Mouse (Mus musculus) embryonic facial prominence, embryonic 11.5 days (tissue): ENCODE results near the gene Gm11084. TPM values are rescaled to one million over a fixed set of nuclear protein-coding genes. Genes with fewer than 3 reads are reported as not detected.
A peak's percentile ranks its signal among the peaks of the same experiment; 100 is the strongest.

Source experiments
- ATAC-seq: fragments of 200-750 bp; cut with Nextera tagmentation; replicated peaks from 2 replicates; pipeline ENCODE4 v1.8.0; 2017; ENCODE audit warnings: low read depth; ENCODE audit not compliant: insufficient number of reproducible peaks, low FRiP score, low TSS enrichment
- DNase-seq: peaks from one replicate; pipeline ENCODE4 v3.0.0-alpha.2; 2015; ENCODE audit warnings: low spot score
- H3K27ac ChIP-seq: fragments of 300-500 bp; sonication (generic); replicated peaks from 2 replicates; pipeline ENCODE4 v1.5.1; 2014; ENCODE audit warnings: mild to moderate bottlenecking, low read depth, low read length, control low read depth
- H3K27me3 ChIP-seq: fragments of 300-500 bp; sonication (generic); 2 replicates; pipeline ENCODE4 v1.6.1; 2014; ENCODE audit warnings: mild to moderate bottlenecking, low read length, moderate library complexity, mixed read lengths; ENCODE audit not compliant: control insufficient read depth, insufficient read depth
- H3K36me3 ChIP-seq: fragments of 300-500 bp; sonication (generic); replicated peaks from 2 replicates; pipeline ENCODE4 v1.6.1; 2014; ENCODE audit warnings: low read depth, mild to moderate bottlenecking, low read length, moderate library complexity, mixed read lengths; ENCODE audit not compliant: control insufficient read depth, insufficient read depth
- H3K4me1 ChIP-seq: fragments of 300-500 bp; sonication (generic); 2 replicates; pipeline ENCODE4 v1.6.1; 2014; ENCODE audit warnings: low read length, mixed read lengths; ENCODE audit not compliant: control insufficient read depth, insufficient read depth
- H3K4me2 ChIP-seq: fragments of 300-500 bp; sonication (generic); 2 replicates; pipeline ENCODE4 v1.6.1; 2014; ENCODE audit warnings: low read depth, mild to moderate bottlenecking, control low read depth, low read length, moderate library complexity
- H3K4me3 ChIP-seq: fragments of 300-500 bp; sonication (generic); 2 replicates; pipeline ENCODE4 v1.5.1; 2014; ENCODE audit warnings: low read depth, low read length, control low read depth
- H3K9ac ChIP-seq: fragments of 300-500 bp; sonication (generic); replicated peaks from 2 replicates; pipeline ENCODE4 v1.6.1; 2014; ENCODE audit warnings: mild to moderate bottlenecking, control low read depth, low read length
- H3K9me3 ChIP-seq: fragments of 300-500 bp; sonication (generic); replicated peaks from 2 replicates; pipeline ENCODE4 v1.6.1; 2016; ENCODE audit warnings: mild to moderate bottlenecking, low read length, inconsistent platforms, mixed read lengths; ENCODE audit not compliant: control insufficient read depth
- WGBS: fragments of 180-500 bp; shearing (Covaris S2); extraction: QIAGEN DNeasy Blood & Tissue Kit; methylation state at CpG from one replicate; pipeline ENCODE4 v1.1.7; 2014; 5-methylcytosine and 5-hydroxymethylcytosine counted together
- polyA plus RNA-seq: library from polyadenylated mRNA; unstranded; fragments of >200 nt; fragmentation: Nextera tagmentation; extraction: Ambion mirVana; gene quantifications from 2 replicates; pipeline ENCODE4 v1.2.1, GENCODE M21; 2014

The Gm11084 gene
- polyA plus RNA-seq, 1 experiment from 2014 or later: not detected

DNA sequence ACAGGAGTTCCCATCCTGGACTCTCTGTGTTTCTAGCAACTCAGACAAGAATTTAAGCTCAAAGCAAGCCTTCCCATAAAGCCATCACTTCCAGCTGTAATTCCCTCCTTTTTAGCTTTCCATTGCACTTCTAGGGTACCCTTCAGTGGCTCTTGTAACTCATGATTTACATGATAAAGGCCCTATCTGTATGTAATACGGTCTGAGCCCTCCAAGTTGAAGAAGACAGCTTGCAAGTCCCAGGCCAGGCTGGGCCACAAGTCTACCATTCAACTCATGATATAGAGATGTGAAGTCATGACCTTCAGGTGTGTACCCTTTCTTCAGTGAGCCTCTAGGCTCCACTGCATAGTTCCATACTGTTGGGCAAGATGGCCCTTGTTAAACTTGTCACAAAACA lies 1.0 kb downstream of the Gm11084 start:
- Histone ChIP-seq H3K27ac (no peak overlapping the region), H3K4me1 (no peaks in the 10 kb centered on the region), H3K27me3 (no peaks in the 10 kb centered on the region), H3K9ac (no peak overlapping the region), H3K4me2 (no peak overlapping the region), H3K9me3 (no peaks in the 10 kb centered on the region; the same call in 1 of the 2 replicates), H3K4me3 (no peak overlapping the region), H3K36me3 (no peaks in the 10 kb centered on the region)
- WGBS: 64% methylated on average over 1 of the region's 1 CpGs
- no peak for ATAC-seq
- DNase-seq: no peak

DNA sequence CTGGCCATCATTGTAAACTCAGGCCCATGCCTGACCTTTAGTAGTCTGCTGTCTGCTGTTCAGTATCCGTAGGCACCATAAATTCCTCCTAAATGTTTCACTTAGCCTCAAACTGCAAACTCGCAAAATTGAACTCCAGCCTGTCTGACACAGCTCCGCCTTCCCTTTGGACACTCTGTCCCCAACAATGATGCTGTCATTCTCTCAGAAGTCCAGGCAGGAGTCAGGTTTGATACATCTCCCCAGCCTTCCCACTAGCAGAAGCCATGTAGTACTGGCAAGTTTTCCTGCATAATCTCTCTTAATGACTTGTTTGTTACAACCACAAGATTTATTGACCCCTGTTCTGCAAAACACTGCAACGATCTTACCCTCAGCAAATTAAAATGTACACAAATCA lies 1.7 kb downstream of the Gm11084 start:
- Histone ChIP-seq H3K4me2 (no peak overlapping the region), H3K9ac (no peak overlapping the region), H3K36me3 (no peaks in the 10 kb centered on the region), H3K4me3 (no peak overlapping the region), H3K27ac (no peak overlapping the region), H3K4me1 (no peaks in the 10 kb centered on the region), H3K9me3 (no peaks in the 10 kb centered on the region; the same call in 1 of the 2 replicates), H3K27me3 (no peaks in the 10 kb centered on the region)
- WGBS: 73% methylated on average over 4 of the region's 4 CpGs
- no peak for DNase-seq
- no peak for ATAC-seq

DNA sequence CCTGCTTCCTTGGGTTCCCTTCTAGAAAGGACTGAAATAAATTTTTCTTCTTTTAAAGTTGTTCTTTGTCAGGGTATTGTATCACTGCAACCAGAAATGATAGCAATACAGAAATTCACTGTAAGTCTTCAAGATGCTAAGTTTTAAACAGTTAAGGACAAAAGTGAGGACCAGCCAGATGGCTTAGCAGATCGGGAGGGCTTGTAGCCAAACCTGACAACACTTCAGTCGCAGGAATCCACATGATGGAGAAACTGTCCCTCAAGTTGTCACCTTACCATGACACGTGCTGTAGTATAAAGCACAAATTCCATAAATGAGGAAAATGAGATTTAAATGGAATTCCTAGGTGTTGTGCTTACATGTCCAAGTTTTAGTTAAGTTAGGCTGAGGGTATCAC lies 3.3 kb downstream of the Gm11084 start:
- WGBS: 92% methylated on average over 3 of the region's 3 CpGs
- H3K9me3 ChIP-seq: no peaks in the 10 kb centered on the region
- no peak overlapping the region for H3K9ac ChIP-seq
- no peak overlapping the region for H3K4me3 ChIP-seq
- H3K36me3 ChIP-seq: no peaks in the 10 kb centered on the region
- ATAC-seq (no peak), DNase-seq (no peak)
- no peaks in the 10 kb centered on the region for H3K27me3 ChIP-seq
- no peak overlapping the region for H3K27ac ChIP-seq
- no peak overlapping the region for H3K4me2 ChIP-seq
- H3K4me1 ChIP-seq: no peaks in the 10 kb centered on the region

DNA sequence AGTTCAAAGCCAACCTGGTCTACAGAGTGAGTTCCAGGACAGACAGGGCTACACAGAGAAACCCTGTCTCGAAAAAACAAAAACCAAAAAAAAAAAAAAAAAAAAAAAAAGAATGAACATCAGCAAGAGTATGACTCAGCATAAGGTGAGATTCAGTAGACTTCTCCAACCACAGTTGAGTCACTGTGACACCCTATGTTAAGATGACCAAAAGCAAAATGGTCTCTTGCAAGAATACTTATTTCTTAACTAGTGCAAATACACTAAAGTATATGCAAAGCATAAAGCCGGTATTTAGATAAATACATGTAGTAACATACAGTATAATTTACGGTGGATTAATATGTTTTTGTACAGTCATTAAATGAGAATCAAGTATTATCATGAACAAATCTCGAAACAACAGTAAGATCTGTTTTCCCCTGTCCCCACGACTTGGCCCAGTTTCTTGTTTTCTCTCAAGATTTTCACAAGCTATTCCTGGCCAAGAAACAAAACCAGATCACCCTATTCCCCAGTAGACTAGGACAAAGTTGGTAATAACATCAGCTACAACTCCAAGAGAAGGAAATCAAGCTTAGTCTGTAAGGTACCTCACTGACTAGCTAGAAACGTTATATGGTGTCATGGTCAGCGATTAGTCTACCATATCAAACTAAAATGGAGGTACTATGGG lies 4.3 kb downstream of the Gm11084 start:
- Histone ChIP-seq H3K4me1 (no peaks in the 10 kb centered on the region), H3K36me3 (no peaks in the 10 kb centered on the region), H3K27me3 (no peaks in the 10 kb centered on the region), H3K4me2 (no peak overlapping the region), H3K9ac (no peak overlapping the region), H3K4me3 (no peak overlapping the region), H3K9me3 (no peaks in the 10 kb centered on the region), H3K27ac (no peak overlapping the region)
- no peak for ATAC-seq
- WGBS: 94% methylated on average over 7 of the region's 7 CpGs
- no peak for DNase-seq

DNA sequence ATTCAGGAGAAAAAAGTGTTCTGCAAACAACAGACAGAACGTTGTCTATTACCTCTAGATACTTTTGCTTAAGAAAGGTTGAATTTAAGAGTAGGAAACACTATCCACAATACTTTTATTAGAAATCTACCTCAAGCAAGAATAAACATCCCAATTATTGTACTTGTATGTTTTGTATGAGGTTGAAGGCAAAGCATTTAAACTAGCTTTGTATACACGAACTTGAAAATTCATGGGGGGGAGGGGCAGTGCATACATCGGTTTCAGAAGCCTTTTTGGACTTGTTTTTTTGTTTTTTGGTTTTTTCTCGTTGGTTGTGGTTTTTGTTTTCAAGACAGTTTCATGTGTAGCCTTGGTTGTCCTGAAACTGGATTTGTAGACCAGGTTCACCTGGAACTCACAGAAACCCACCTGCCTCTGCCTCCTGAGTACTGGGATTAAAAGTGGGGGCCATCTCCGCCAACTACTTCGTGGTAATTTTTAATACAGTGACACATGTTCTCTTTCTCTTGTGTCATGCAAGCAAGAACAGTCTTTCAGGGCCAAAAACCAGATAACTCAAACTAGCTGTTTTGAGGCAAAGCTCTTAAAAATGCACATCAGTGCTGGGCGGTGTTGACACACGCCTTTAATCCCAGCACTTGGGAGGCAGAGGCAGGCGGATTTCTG lies 4.9 kb downstream of the Gm11084 start:
- Histone ChIP-seq H3K9ac (no peak overlapping the region), H3K4me1 (no peaks in the 10 kb centered on the region), H3K36me3 (no peaks in the 10 kb centered on the region), H3K4me2 (peak overlapping the region; percentile 74; the same call in 1 of the 2 replicates), H3K27ac (no peak overlapping the region), H3K4me3 (no peak overlapping the region), H3K27me3 (no peaks in the 10 kb centered on the region), H3K9me3 (no peaks in the 10 kb centered on the region)
- ATAC-seq (no peak), DNase-seq (no peak)
- 84% methylated on average over 9 of the region's 9 CpGs for WGBS

DNA sequence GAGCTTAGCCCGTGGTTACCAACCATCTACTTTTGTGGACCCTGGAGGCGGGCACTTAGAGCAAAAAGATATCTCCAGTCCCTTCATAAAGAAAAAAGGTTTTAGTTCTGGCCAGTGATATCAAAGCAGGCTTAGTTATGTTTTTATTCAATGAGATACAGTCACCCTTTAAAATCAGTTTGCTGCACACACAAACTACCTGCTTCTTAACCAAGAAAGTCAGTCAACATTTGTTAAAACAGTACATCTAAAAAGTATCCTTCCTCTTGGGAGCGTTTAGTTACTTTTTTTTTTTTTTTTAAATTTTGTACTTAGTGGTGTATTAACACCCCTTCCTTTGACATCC lies 5.5 kb downstream of the Gm11084 start:
- no peak for ATAC-seq
- DNase-seq: no peak
- Histone ChIP-seq H3K27ac (peak overlapping the region; percentile 100), H3K4me2 (peak overlapping the region; percentile 74), H3K4me3 (peak overlapping the region; percentile 75), H3K36me3 (no peaks in the 10 kb centered on the region), H3K4me1 (no peaks in the 10 kb centered on the region), H3K9me3 (no peaks in the 10 kb centered on the region), H3K9ac (peak overlapping the region; percentile 98), H3K27me3 (no peaks in the 10 kb centered on the region)
- 12% methylated on average over 3 of the region's 3 CpGs for WGBS

DNA sequence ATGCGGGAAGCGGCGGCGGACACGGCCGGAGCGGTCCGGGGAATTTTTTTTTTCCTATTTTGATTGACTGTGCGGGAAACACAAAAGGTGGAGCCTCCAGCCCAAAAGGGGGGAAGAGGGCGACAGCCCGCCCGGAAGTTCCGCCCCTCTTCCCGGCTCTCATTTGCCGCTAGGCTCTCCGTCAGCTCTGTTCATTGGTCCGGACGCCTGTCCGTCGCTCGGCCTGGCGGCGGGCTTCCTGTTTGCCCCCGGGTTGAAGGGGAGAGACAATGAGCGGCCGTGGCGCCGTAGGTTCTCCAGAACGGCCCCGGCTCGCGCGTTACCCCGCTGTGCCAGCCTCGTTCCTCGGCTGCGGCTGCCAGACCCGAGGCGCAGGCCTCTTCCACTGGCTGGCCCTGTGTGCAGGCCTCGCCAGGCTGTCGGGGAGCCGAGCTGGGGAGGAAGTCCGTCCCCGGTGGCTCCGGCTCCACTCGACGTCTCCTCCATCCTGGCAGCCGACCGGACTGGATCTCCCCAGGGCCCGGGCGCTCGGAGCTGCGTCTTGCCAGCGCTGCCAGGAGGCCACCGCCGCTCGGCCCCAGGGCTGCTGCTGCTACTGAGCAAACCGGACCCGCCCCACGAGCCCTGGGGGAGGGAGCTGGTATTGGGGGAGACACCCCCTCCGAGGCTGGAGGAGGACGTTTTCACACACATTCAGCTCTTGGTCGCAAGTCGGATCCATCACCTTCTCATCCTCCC lies 6.0 kb downstream of the Gm11084 start, which contains the start of gene Sp3:
Gene Sp3 (minus strand): TSS at position 110 of the 738 bp plus-strand sequence.
- no peaks in the 10 kb centered on the region for H3K4me1 ChIP-seq
- WGBS: under 1% methylated on average over 50 of the region's 64 CpGs
- peak within 1 kb of the TSS; percentile 74 for H3K4me2 ChIP-seq
- DNase-seq: peak; percentile 98
- peak; percentile 87 for ATAC-seq
- H3K36me3 ChIP-seq: no peaks in the 10 kb centered on the region
- peak within 1 kb of the TSS; percentile 100 for H3K27ac ChIP-seq
- H3K4me3 ChIP-seq: peak within 1 kb of the TSS; percentile 75
- peak within 1 kb of the TSS; percentile 98 for H3K9ac ChIP-seq
- no peaks in the 10 kb centered on the region for H3K9me3 ChIP-seq
- H3K27me3 ChIP-seq: no peaks in the 10 kb centered on the region

DNA sequence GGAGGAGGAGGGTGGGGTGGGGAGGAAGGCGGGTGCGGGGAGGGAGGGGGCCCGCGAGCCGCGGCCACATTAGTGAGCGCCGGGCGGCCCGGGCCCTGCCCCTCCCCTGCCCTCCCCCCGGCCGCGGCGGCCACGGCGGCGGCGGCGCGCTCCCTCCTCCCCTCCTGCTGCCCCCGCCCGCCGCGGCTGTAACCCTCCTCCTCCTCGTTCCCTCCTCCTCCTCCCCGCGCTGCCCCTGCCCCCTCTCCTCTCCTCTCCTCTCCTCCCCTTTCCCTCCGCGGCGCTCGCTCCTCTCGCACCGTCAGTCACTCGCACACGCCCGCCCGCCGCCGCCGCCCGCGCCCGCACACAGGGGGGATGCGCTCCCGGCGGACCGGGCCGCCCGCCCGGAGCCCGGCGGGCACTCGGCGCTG lies 6.9 kb downstream of the Gm11084 start:
- H3K36me3 ChIP-seq: no peaks in the 10 kb centered on the region
- peak overlapping the region; percentile 75 for H3K4me3 ChIP-seq
- no peaks in the 10 kb centered on the region for H3K4me1 ChIP-seq
- peak overlapping the region; percentile 100 for H3K27ac ChIP-seq
- H3K9me3 ChIP-seq: no peaks in the 10 kb centered on the region
- 0% methylated on average over 6 of the region's 54 CpGs for WGBS
- H3K4me2 ChIP-seq: peak overlapping the region; percentile 44
- no peak for DNase-seq
- peak; percentile 63 for ATAC-seq
- H3K27me3 ChIP-seq: no peaks in the 10 kb centered on the region
- H3K9ac ChIP-seq: peak overlapping the region; percentile 98
